Mouse (Mus musculus): ENCODE data around the gene Kif2c. TPM values are rescaled to one million over a fixed set of nuclear protein-coding genes. Genes with fewer than 3 reads are reported as not detected.
A peak's percentile ranks its signal among the peaks of the same experiment; 100 is the strongest.

Gene Kif2c
- polyA plus RNA-seq, 1 experiment: 2.5 TPM

GRCm38 (mm10) chr4:117131890-117132793 lies 50.3 kb downstream of the Kif2c start:
- peaks cover 9% of the 10 kb centered on the region; the same call in 1 of the 2 replicates for H3K4me1 ChIP-seq (ENCODE audit: control insufficient read depth, insufficient read depth, insufficient read length)
- H3K27me3 ChIP-seq (ENCODE audit: control insufficient read depth, insufficient read depth, low read length): no peaks in the 10 kb centered on the region
- H3K27ac ChIP-seq (ENCODE audit: insufficient read depth, low read length): no peak overlapping the region
- DNase-seq (ENCODE audit: low read depth in 1 of 2, low spot score in 2 of 2): no peak
- TF ChIP-seq POLR2A (IDR thresholded peaks at IDR 0.05; ENCODE audit: low read depth, low read length) (no peak), CTCF (IDR thresholded peaks at IDR 0.05; ENCODE audit: extremely low read depth, insufficient read depth, insufficient read length, insufficient replicate concordance) (no peak)
- no peak overlapping the region for H3K4me3 ChIP-seq (ENCODE audit: extremely low read depth, insufficient read depth, insufficient read length)
- H3K36me3 ChIP-seq (ENCODE audit: control insufficient read depth, insufficient read depth, low read length): peaks cover 7% of the 10 kb centered on the region; the same call in 1 of the 2 replicates
- 83% methylated on average over 7 of the region's 7 CpGs for WGBS

DNA sequence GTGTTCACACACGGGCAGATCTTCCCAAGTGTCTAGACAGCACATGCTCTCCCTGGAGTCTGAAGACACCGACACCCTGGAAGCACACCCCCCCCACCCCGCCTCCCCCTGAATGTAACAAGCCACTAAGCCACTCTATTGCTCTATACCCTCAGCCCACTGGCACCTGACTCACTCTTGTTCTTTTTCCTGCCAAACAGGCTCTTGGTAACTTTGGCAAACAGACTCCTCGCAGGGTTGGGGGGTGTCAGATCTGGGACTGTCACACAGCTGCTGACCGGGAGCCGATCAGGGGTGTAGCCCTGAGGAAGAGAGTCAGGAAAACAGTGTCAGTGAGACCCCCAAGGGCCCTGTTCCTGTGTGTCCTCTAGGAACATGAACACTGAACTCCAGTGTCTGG lies 51.2 kb downstream of the Kif2c start:
- Histone ChIP-seq H3K27me3 (ENCODE audit: control insufficient read depth, insufficient read depth, low read length) (no peaks in the 10 kb centered on the region), H3K4me1 (ENCODE audit: control insufficient read depth, insufficient read depth, insufficient read length) (peaks cover 18% of the 10 kb centered on the region; the same call in 1 of the 2 replicates), H3K36me3 (ENCODE audit: control insufficient read depth, insufficient read depth, low read length) (peaks cover 7% of the 10 kb centered on the region; the same call in 1 of the 2 replicates), H3K4me3 (ENCODE audit: extremely low read depth, insufficient read depth, insufficient read length) (no peak overlapping the region), H3K27ac (ENCODE audit: insufficient read depth, low read length) (no peak overlapping the region)
- no peak for TF ChIP-seq POLR2A (IDR thresholded peaks at IDR 0.05; ENCODE audit: low read depth, low read length)
- DNase-seq (ENCODE audit: low read depth in 1 of 2, low spot score in 2 of 2): no peak
- WGBS: 89% methylated on average over 6 of the region's 6 CpGs

DNA sequence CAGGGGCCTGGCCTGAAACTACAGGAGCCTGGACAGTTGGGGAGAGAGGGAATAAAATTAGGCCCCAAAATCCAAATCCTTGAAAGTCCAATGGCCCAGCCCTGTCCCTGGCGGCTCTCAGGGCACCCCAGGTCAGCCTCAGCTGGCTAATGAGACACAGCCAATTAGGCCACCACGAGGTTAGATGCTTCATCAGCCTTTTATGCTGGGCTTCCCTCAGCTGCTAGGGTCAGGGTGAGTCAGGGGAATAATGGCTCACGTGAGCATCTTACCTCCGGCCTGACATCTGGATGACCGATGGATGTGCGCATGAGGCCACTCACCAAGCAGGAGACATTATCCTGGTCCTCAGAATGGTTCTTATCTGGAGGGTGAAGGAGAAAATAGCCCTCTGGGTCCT lies 51.6 kb downstream of the Kif2c start:
- 87% methylated on average over 6 of the region's 6 CpGs for WGBS
- Histone ChIP-seq H3K4me3 (ENCODE audit: extremely low read depth, insufficient read depth, insufficient read length) (no peak overlapping the region), H3K27ac (ENCODE audit: insufficient read depth, low read length) (no peak overlapping the region), H3K27me3 (ENCODE audit: control insufficient read depth, insufficient read depth, low read length) (no peaks in the 10 kb centered on the region), H3K36me3 (ENCODE audit: control insufficient read depth, insufficient read depth, low read length) (peaks cover 7% of the 10 kb centered on the region; the same call in 1 of the 2 replicates), H3K4me1 (ENCODE audit: control insufficient read depth, insufficient read depth, insufficient read length) (peaks cover 21% of the 10 kb centered on the region; the same call in 1 of the 2 replicates)
- DNase-seq (ENCODE audit: low read depth in 1 of 2, low spot score in 2 of 2): no peak
- TF ChIP-seq POLR2A (IDR thresholded peaks at IDR 0.05; ENCODE audit: low read depth, low read length): no peak
- no peak for TF ChIP-seq CTCF (IDR thresholded peaks at IDR 0.05; ENCODE audit: extremely low read depth, insufficient read depth, insufficient read length, insufficient replicate concordance)

GRCm38 (mm10) chr4:117127991-117128686 lies 54.3 kb downstream of the Kif2c start:
- no peak overlapping the region for H3K4me3 ChIP-seq (ENCODE audit: extremely low read depth, insufficient read depth, insufficient read length)
- no peak for DNase-seq (ENCODE audit: low read depth in 1 of 2, low spot score in 2 of 2)
- 94% methylated on average over 31 of the region's 33 CpGs for WGBS
- H3K4me1 ChIP-seq (ENCODE audit: control insufficient read depth, insufficient read depth, insufficient read length): peaks cover 42% of the 10 kb centered on the region
- peaks cover 7% of the 10 kb centered on the region; the same call in 1 of the 2 replicates for H3K36me3 ChIP-seq (ENCODE audit: control insufficient read depth, insufficient read depth, low read length)
- TF ChIP-seq POLR2A (IDR thresholded peaks at IDR 0.05; ENCODE audit: low read depth, low read length) (no peak), CTCF (IDR thresholded peaks at IDR 0.05; ENCODE audit: extremely low read depth, insufficient read depth, insufficient read length, insufficient replicate concordance) (no peak)
- no peak overlapping the region for H3K27ac ChIP-seq (ENCODE audit: insufficient read depth, low read length)
- H3K27me3 ChIP-seq (ENCODE audit: control insufficient read depth, insufficient read depth, low read length): no peaks in the 10 kb centered on the region

DNA sequence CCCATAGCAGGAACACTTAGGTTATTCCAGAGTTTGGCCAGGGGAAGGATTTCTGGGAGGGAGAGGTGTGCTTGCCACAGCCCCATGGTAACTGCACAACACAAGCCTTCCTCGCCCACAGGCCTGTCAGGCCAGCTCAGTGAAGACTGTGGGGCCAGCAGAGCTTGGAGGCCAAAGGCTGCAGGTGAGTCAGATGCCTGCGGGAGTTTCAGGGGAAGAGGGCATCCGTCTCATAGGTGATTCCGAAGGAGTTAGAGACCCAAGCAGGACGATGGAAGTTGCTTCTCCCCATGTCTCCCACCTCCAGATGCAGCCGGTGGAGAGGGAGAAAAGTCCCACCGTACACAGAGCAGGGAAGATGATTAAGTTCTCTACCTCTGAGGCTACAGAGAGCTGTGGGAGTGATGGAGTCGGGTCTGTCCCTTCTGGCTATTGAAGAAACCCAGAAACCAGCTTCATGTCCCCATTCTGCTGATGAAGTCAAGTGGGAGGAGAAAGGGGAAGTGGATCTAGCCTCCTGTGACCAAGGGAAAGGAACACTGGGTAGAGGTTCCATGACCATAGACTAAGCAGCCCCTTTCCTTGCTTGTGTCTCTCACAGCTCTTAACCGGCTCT lies 55.7 kb downstream of the Kif2c start, which contains the start of gene Tctex1d4:
Tctex1d4 (plus strand) TSS at position 120 of the 616 bp plus-strand sequence.
- Histone ChIP-seq H3K36me3 (ENCODE audit: control insufficient read depth, insufficient read depth, low read length) (peaks cover 7% of the 10 kb centered on the region; the same call in 1 of the 2 replicates), H3K4me3 (ENCODE audit: extremely low read depth, insufficient read depth, insufficient read length) (no peak within 1 kb of the TSS; the same call in 1 of the 2 replicates), H3K27me3 (ENCODE audit: control insufficient read depth, insufficient read depth, low read length) (no peaks in the 10 kb centered on the region), H3K27ac (ENCODE audit: insufficient read depth, low read length) (peak within 1 kb of the TSS; percentile 97), H3K4me1 (ENCODE audit: control insufficient read depth, insufficient read depth, insufficient read length) (peaks cover 41% of the 10 kb centered on the region)
- 73% methylated on average over 9 of the region's 9 CpGs for WGBS
- DNase-seq (ENCODE audit: low read depth in 1 of 2, low spot score in 2 of 2): peak in 1 of 2 experiments; percentile 35
- TF ChIP-seq CTCF (IDR thresholded peaks at IDR 0.05; ENCODE audit: extremely low read depth, insufficient read depth, insufficient read length, insufficient replicate concordance) (no peak), POLR2A (IDR thresholded peaks at IDR 0.05; ENCODE audit: low read depth, low read length) (no peak)

GRCm38 (mm10) chr4:117125910-117126674 lies 56.3 kb downstream of the Kif2c start:
- TF ChIP-seq CTCF (IDR thresholded peaks at IDR 0.05; ENCODE audit: extremely low read depth, insufficient read depth, insufficient read length, insufficient replicate concordance) (no peak), POLR2A (IDR thresholded peaks at IDR 0.05; ENCODE audit: low read depth, low read length) (no peak)
- Histone ChIP-seq H3K27ac (ENCODE audit: insufficient read depth, low read length) (peak overlapping the region; percentile 97), H3K4me3 (ENCODE audit: extremely low read depth, insufficient read depth, insufficient read length) (no peak overlapping the region; the same call in 1 of the 2 replicates), H3K36me3 (ENCODE audit: control insufficient read depth, insufficient read depth, low read length) (peaks cover 4% of the 10 kb centered on the region; the same call in 1 of the 2 replicates), H3K27me3 (ENCODE audit: control insufficient read depth, insufficient read depth, low read length) (no peaks in the 10 kb centered on the region), H3K4me1 (ENCODE audit: control insufficient read depth, insufficient read depth, insufficient read length) (peaks cover 41% of the 10 kb centered on the region)
- DNase-seq (ENCODE audit: low read depth in 1 of 2, low spot score in 2 of 2): peak; percentile 55 to 69
- WGBS: 25% methylated on average over 15 of the region's 15 CpGs
